ENCODE assay signal across 23 mouse cellular contexts in genomic region chr2:137371062-137371461, GRCm38 (mm10).
"Had no signal": no experiment of that assay in that cellular context is flagged by ENCODE, and none has a peak within 500 bp of the region (broad histone marks: within the 10 kb centered on the region; RNA-seq: fewer than 3 reads in every experiment).

No protein-coding gene starts in this region.

- H3K27me3 ChIP-seq: heart, embryonic 13.5 days; heart, embryonic 15.5 days; hindbrain, embryonic 12.5 days; intestine, embryonic 15.5 days; limb, embryonic 12.5 days; liver, embryonic 13.5 days had no signal

- H3K9me3 ChIP-seq: heart, embryonic 13.5 days; heart, embryonic 15.5 days; hindbrain, embryonic 10.5 days; hindbrain, embryonic 12.5 days; intestine, embryonic 15.5 days; limb, embryonic 10.5 days; limb, embryonic 12.5 days; liver, embryonic 13.5 days had no signal

- DNase-seq: gastrocnemius, adult 2 months; gastrocnemius, postnatal 10 days; gastrocnemius, postnatal 25 days; heart, adult 2 months; heart, postnatal 14 days; heart, postnatal 4 days; kidney, adult 18-20 months; kidney, adult 8-10 months; kidney, postnatal 10 days; kidney, postnatal 25 days; kidney, postnatal 4 days; liver; liver, embryonic 13.5 days had no signal

- H3K4me1 ChIP-seq: heart, embryonic 13.5 days; heart, embryonic 15.5 days; hindbrain, embryonic 10.5 days; hindbrain, embryonic 12.5 days; intestine, embryonic 15.5 days; limb, embryonic 10.5 days; limb, embryonic 12.5 days; liver, embryonic 13.5 days had no signal

- H3K27ac ChIP-seq: gastrocnemius, adult 2 months; heart, adult 2 months; heart, embryonic 13.5 days; heart, embryonic 15.5 days; hindbrain, embryonic 10.5 days; hindbrain, embryonic 12.5 days; hindbrain, embryonic 14.5 days; intestine, embryonic 15.5 days; layer of hippocampus, adult 2 months; left cerebral cortex, adult 2 months; limb, embryonic 10.5 days; limb, embryonic 12.5 days; liver, embryonic 13.5 days had no signal

- H3K36me3 ChIP-seq: heart, embryonic 13.5 days; heart, embryonic 15.5 days; hindbrain, embryonic 10.5 days; hindbrain, embryonic 12.5 days; intestine, embryonic 15.5 days; limb, embryonic 10.5 days; limb, embryonic 12.5 days; liver, embryonic 13.5 days had no signal

- H3K4me3 ChIP-seq: gastrocnemius, adult 2 months; heart, adult 2 months; heart, embryonic 13.5 days; heart, embryonic 15.5 days; hindbrain, embryonic 10.5 days; hindbrain, embryonic 12.5 days; intestine, embryonic 15.5 days; layer of hippocampus, adult 2 months; left cerebral cortex, adult 2 months; limb, embryonic 10.5 days; limb, embryonic 12.5 days; liver, embryonic 13.5 days had no signal
